Mouse (Mus musculus) kidney, postnatal 0 days (tissue): Measurements from ENCODE around the gene Cdkal1. TPM values are rescaled to one million over a fixed set of nuclear protein-coding genes. Genes with fewer than 3 reads are reported as not detected.

Source experiments
- ATAC-seq: fragments of 200-750 bp; cut with Nextera tagmentation; replicated peaks from 2 replicates; pipeline ENCODE4 v1.8.0; 2017; ENCODE audit warnings: low read depth, moderate number of reproducible peaks, moderate TSS enrichment, moderate library complexity; ENCODE audit not compliant: low FRiP score
- DNase-seq: peaks from one replicate; pipeline ENCODE4 v3.0.0-alpha.2; 2016; ENCODE audit warnings: low spot score
- H3K27ac ChIP-seq: fragments of 300-500 bp; sonication (generic); 2 replicates; pipeline ENCODE4 v1.5.1; 2014; ENCODE audit warnings: mild to moderate bottlenecking
- H3K27me3 ChIP-seq: fragments of 300-500 bp; sonication (generic); 2 replicates; pipeline ENCODE4 v1.6.1; 2014; ENCODE audit warnings: low read length, mixed read lengths; ENCODE audit not compliant: insufficient read depth
- H3K36me3 ChIP-seq: fragments of 300-500 bp; sonication (generic); 2 replicates; pipeline ENCODE4 v1.6.1; 2014; ENCODE audit warnings: low read length, mixed read lengths; ENCODE audit not compliant: insufficient read depth
- H3K4me1 ChIP-seq: fragments of 300-500 bp; sonication (generic); replicated peaks from 2 replicates; pipeline ENCODE4 v1.6.1; 2014; ENCODE audit warnings: antibody characterized with exemption, low read length, mixed read lengths; ENCODE audit not compliant: insufficient read depth
- H3K4me2 ChIP-seq: fragments of 300-500 bp; sonication (generic); 2 replicates; pipeline ENCODE4 v1.6.1; 2014; ENCODE audit warnings: mild to moderate bottlenecking, low read length, moderate library complexity, mixed read lengths
- H3K4me3 ChIP-seq: fragments of 300-500 bp; sonication (generic); replicated peaks from 2 replicates; pipeline ENCODE4 v1.5.1; 2014; ENCODE audit warnings: low read depth, low read length
- H3K9ac ChIP-seq: fragments of 300-500 bp; sonication (generic); 2 replicates; pipeline ENCODE4 v1.6.1; 2014; ENCODE audit warnings: low read depth, low read length
- H3K9me3 ChIP-seq: fragments of 300-500 bp; sonication (generic); replicated peaks from 2 replicates; pipeline ENCODE4 v1.6.1; 2016; ENCODE audit warnings: low read length, inconsistent platforms, mixed read lengths
- CTCF ChIP-seq: IDR thresholded peaks from 2 replicates; pipeline ENCODE4 v1.5.1; 2016; ENCODE audit warnings: antibody characterized with exemption, low read depth, mild to moderate bottlenecking, moderate library complexity
- WGBS: fragments of 180-500 bp; shearing (Covaris S2); extraction: QIAGEN DNeasy Blood & Tissue Kit; methylation state at CpG from one replicate; pipeline ENCODE4 v1.1.7; 2014; 5-methylcytosine and 5-hydroxymethylcytosine counted together
- polyA plus RNA-seq: library from polyadenylated mRNA; unstranded; fragments of >200 nt; fragmentation: Nextera tagmentation; extraction: Ambion mirVana; gene quantifications from 2 replicates; pipeline ENCODE4 v1.2.1, GENCODE M21; 2015

Cdkal1 gene
- polyA plus RNA-seq, 1 experiment from 2014 or later: 30.1 TPM

DNA sequence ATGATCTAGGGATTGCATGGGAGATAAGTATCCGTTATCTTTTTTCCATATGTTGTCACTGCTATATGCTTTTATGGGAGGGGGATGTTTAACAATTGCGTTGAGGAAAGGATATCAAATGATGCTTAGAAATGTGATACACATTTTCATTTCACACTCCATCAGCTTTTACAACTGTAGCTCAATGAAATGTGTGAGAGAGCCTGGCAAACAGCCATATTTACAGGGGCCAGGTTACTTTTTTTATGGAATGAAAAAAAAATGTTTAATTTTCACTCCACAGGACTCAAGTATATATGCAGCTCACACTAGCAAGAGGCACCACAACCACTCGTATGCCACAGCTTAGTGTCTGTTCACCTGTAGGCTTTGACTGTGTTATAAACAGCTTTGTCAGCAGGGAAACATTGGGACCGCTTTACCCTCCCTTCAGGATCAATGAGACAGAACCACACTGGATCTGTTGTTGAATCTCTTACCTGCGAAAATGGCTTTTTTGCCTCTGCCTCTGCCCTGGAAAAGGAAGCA is 501.5 kb downstream of the Cdkal1 start:
- H3K9ac ChIP-seq: no peak overlapping the region
- no peak for TF ChIP-seq CTCF
- DNase-seq (peak; percentile 61), ATAC-seq (no peak)
- H3K4me2 ChIP-seq: no peak overlapping the region
- H3K27ac ChIP-seq: peak overlapping the region; percentile 19; the same call in 1 of the 2 replicates
- H3K4me1 ChIP-seq: peaks cover 29% of the 10 kb centered on the region; the same call in 1 of the 2 replicates
- no peaks in the 10 kb centered on the region for H3K9me3 ChIP-seq
- no peaks in the 10 kb centered on the region for H3K27me3 ChIP-seq
- H3K36me3 ChIP-seq: no peaks in the 10 kb centered on the region
- no peak overlapping the region for H3K4me3 ChIP-seq
- 41% methylated on average over 5 of the region's 5 CpGs for WGBS

DNA sequence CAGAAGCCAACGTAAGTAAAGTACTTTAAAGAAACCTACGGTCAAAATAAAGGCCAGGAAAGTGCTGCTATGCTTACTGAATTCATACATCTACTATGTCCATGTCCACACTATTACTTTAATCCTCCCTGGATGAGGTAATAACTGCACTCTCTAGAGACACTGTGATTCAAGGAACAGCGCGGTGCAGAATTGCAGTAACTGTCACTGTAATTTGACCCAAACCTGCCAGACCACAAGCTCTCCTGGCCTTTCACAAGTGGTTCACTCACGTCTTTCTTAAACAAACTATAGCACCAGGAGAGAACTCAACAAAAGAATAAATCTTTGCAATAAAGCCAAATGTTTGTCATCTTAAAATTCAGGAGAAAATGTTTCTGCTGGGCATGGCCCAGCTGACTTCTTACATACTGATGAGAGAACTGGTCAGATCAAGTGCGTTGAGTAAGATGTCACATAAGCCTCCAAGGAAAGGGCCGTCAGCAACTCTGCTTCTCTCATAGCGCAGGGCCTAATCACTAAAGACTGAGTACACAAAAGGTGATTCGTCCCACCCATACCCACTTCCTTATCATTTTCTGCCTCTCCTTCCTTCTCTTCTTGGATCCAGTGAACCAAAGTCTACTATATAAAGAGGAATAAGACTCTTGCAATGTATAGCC is 504.3 kb downstream of the Cdkal1 start:
- Histone ChIP-seq H3K27ac (no peak overlapping the region), H3K4me1 (peaks cover 25% of the 10 kb centered on the region; the same call in 1 of the 2 replicates), H3K4me2 (no peak overlapping the region), H3K36me3 (no peaks in the 10 kb centered on the region), H3K4me3 (no peak overlapping the region), H3K9ac (no peak overlapping the region), H3K9me3 (no peaks in the 10 kb centered on the region), H3K27me3 (no peaks in the 10 kb centered on the region)
- ATAC-seq: no peak
- 67% methylated on average over 9 of the region's 9 CpGs for WGBS
- no peak for DNase-seq
- TF ChIP-seq CTCF: no peak

DNA sequence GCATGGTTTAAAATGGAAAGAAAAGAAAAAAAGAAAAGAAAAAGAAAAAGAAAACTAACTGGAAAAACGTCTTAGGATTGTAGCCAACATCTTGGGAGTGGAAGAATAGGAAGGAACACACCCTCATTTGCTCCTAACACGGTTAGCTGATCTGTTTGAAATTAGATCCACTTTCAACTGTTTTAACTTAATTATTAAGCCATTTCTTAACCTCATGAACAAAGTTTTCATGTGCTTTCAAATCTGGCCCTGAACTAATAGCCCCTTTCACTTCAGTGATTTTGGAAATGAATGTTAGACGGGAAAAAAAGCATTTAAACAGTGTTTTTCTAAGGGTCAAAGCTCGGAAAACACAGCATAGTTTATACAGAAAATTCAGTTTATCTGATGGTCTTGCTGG is 505.5 kb downstream of the Cdkal1 start:
- ATAC-seq: peak; percentile 61; the same call in 1 of the 2 replicates
- no peak for TF ChIP-seq CTCF
- H3K27ac ChIP-seq: peak overlapping the region; percentile 37

DNA sequence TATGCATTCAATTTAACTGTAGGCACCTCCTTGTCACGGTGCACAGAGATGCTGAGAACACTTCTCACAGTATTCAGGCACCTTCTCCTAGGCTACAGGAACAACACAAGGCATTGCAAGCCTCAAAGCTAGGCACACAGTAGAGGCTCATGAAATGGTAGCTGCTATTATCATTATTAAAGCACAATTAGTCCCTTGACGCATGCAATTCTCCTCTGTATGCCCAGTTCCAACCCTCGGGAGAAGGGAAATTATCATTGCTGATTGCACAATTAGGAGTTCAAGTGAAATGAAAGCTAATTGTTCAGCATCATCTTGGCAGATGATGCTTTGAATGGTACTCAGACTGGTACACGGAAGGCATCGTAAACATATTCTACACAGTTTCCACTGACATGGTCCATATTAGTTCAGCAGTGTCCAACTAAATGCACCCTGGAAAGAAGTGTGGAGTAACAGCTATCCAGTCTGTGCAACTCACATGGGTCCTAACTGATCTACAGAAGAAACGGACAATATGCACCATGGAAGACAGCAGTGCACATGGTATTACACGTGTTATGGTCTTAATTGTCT is 506.0 kb downstream of the Cdkal1 start:
- H3K27me3 ChIP-seq: no peaks in the 10 kb centered on the region
- DNase-seq (no peak), ATAC-seq (no peak)
- TF ChIP-seq CTCF: no peak
- H3K9ac ChIP-seq: no peak overlapping the region
- H3K4me2 ChIP-seq: no peak overlapping the region
- no peak overlapping the region for H3K4me3 ChIP-seq
- 0 out of 2 replicates have a peak overlapping the region, but pooled peaks have one; percentile 25 for H3K27ac ChIP-seq
- no peaks in the 10 kb centered on the region for H3K36me3 ChIP-seq
- 0 out of 2 replicates have a peak, but pooled peaks cover 11% of the 10 kb centered on the region for H3K4me1 ChIP-seq
- WGBS: 80% methylated on average over 7 of the region's 7 CpGs
- no peaks in the 10 kb centered on the region for H3K9me3 ChIP-seq

More for the DNA sequence above, 505.5 kb downstream of the Cdkal1 start:
- WGBS: 32% methylated on average over 4 of the region's 4 CpGs
- H3K27me3 ChIP-seq: no peaks in the 10 kb centered on the region
- no peak overlapping the region for H3K4me2 ChIP-seq
- H3K4me3 ChIP-seq: no peak overlapping the region
- H3K9ac ChIP-seq: no peak overlapping the region
- H3K9me3 ChIP-seq: no peaks in the 10 kb centered on the region
- H3K36me3 ChIP-seq: no peaks in the 10 kb centered on the region
- peaks cover 15% of the 10 kb centered on the region; the same call in 1 of the 2 replicates for H3K4me1 ChIP-seq
- peak; percentile 43 for DNase-seq

DNA sequence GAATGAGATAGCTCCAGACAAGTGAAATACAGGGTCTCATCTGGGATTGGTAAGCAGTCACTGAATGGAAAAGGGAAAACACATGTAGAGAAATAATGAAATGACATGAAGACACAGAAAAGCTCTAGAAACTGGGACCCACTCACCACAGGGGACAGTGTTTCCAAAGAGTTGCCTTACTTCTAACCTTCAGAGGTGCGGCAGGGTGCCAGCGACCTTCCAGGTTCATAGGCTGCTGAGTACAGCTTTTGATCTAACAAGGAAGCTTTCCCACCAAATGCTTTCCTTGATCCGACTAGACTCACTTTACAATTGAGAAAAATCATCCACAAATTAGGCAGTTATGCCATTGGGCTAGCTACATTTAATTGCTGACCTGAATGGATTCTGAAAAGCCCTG is 507.1 kb downstream of the Cdkal1 start:
- H3K4me1 ChIP-seq: 0 out of 2 replicates have a peak, but pooled peaks cover 7% of the 10 kb centered on the region

DNA sequence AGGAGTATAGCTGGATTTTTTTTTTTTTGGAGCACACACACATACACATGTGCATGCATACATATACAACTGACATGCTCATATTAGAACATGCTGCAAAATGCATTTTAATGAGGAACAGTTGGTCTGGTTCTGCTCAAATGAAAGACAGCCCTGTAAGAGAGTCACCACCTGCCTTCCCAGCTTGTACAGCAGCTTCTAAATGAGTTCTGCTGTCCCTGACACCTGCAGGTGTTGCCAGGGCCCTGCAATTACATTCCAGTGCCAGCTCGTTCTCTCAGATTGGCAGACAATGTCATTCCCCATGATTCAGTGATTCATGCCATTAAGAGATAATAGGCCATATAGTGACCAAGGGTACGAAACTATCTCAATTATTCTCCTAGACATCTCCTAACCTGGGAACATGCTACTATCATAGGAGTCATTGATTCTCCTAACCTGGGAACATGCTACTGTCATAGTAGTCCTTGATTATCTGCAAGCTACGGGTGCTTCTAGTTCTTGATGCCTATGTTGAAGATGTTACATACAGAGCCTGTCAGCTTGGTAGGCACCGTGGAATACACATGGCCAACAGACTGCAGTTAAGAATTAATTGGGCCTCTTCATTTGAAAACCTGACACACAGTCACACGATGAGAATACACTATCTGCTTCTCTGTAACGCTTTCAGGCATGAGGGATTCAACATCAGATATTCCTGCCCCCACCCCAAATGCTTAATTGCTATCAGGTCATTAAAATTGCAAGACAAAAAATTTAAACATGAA is 522.6 kb downstream of the Cdkal1 start:
- 90% methylated on average over 6 of the region's 6 CpGs for WGBS
- ATAC-seq: no peak
- TF ChIP-seq CTCF: no peak

More for the DNA sequence above, 507.1 kb downstream of the Cdkal1 start:
- Histone ChIP-seq H3K4me2 (no peak overlapping the region), H3K36me3 (no peaks in the 10 kb centered on the region), H3K9ac (no peak overlapping the region), H3K9me3 (no peaks in the 10 kb centered on the region), H3K27ac (no peak overlapping the region), H3K4me3 (no peak overlapping the region), H3K27me3 (no peaks in the 10 kb centered on the region)
- DNase-seq (no peak), ATAC-seq (no peak)
- WGBS: 94% methylated on average over 3 of the region's 3 CpGs
- TF ChIP-seq CTCF: no peak

More for the DNA sequence above, 522.6 kb downstream of the Cdkal1 start:
- Histone ChIP-seq H3K4me3 (no peak overlapping the region), H3K27me3 (no peaks in the 10 kb centered on the region), H3K9me3 (no peaks in the 10 kb centered on the region), H3K4me2 (no peak overlapping the region), H3K4me1 (no peaks in the 10 kb centered on the region), H3K27ac (no peak overlapping the region), H3K36me3 (no peaks in the 10 kb centered on the region), H3K9ac (no peak overlapping the region)
- no peak for DNase-seq
